Comparison of ENCODE assay signal across 15 mouse cellular contexts in the genomic region with DNA sequence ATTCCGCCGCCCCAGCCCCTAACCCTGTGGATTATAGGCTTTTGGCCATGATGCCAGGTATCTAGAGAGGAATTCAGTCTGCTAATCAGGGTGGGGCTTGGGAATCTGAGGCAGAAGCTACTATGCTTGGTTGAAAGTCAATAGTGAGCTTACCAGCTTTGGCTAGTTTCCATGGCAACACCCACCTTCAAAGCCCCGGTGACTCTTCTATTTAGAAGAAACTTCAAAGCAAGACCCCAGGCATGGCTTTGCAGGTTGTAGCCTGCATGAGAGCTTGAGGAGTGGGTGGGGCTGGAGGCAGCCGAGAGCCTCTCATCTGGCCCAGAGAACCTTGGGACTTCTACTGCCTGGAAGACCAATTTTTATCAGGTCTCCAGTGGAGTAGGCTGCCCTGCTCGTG. TPM values are rescaled to one million over a fixed set of nuclear protein-coding genes. Genes with fewer than 3 reads are reported as not detected.
A peak's percentile ranks its signal among the peaks of the same experiment; 100 is the strongest.
DNase-seq lines count a peak whose midpoint lies in the region; ATAC-seq lines count a peak whose summit lies in the region.
"Had no signal": no experiment of that assay in that cellular context is flagged by ENCODE, and none has a peak within 500 bp of the region (broad histone marks: within the 10 kb centered on the region; RNA-seq: fewer than 3 reads in every experiment).

No protein-coding gene starts in this region.

- no peaks in the 10 kb centered on the region for H3K27me3 ChIP-seq in forebrain, embryonic 13.5 days
- H3K27me3 ChIP-seq in forebrain, embryonic 12.5 days: no peaks in the 10 kb centered on the region
- no peaks in the 10 kb centered on the region for H3K27me3 ChIP-seq in embryonic facial prominence, embryonic 15.5 days
- peaks cover 3% of the 10 kb centered on the region; the same call in 1 of the 2 replicates for H3K27me3 ChIP-seq in midbrain, embryonic 12.5 days

- H3K27ac ChIP-seq in forebrain, embryonic 13.5 days: no peak overlapping the region
- H3K27ac ChIP-seq in forebrain, embryonic 12.5 days: no peak overlapping the region
- peak overlapping the region; percentile 72 for H3K27ac ChIP-seq in embryonic facial prominence, embryonic 15.5 days (replicated peaks)
- 0 out of 2 replicates have a peak overlapping the region, but pooled peaks have one; percentile 11 for H3K27ac ChIP-seq in midbrain, embryonic 12.5 days (replicated peaks)
- H3K27ac ChIP-seq: left cerebral cortex, adult 2 months had no signal

- no peaks in the 10 kb centered on the region for H3K9me3 ChIP-seq in forebrain, embryonic 13.5 days (replicated peaks)
- no peaks in the 10 kb centered on the region for H3K9me3 ChIP-seq in forebrain, embryonic 12.5 days
- H3K9me3 ChIP-seq in embryonic facial prominence, embryonic 15.5 days (replicated peaks): no peaks in the 10 kb centered on the region
- H3K9me3 ChIP-seq in midbrain, embryonic 12.5 days: no peaks in the 10 kb centered on the region

- DNase-seq in R1 (ENCODE audit: low read depth, low spot score): peak; percentile 93
- DNase-seq in c-Kit-positive CD71-positive TER-119-positive erythroid progenitor cells, embryonic 14.5 days (ENCODE audit: low spot score): no peak
- no peak for DNase-seq in gastrocnemius, postnatal 4 days (ENCODE audit: low spot score in 2 of 2)
- DNase-seq in urinary bladder, postnatal 4 days (ENCODE audit: low spot score in 2 of 2): no peak
- DNase-seq: gastrocnemius, postnatal 14 days; kidney, adult 8-10 months; liver, postnatal 0 days had no signal

- no peak overlapping the region for H3K4me2 ChIP-seq in forebrain, embryonic 13.5 days
- no peak overlapping the region for H3K4me2 ChIP-seq in forebrain, embryonic 12.5 days
- no peak overlapping the region for H3K4me2 ChIP-seq in embryonic facial prominence, embryonic 15.5 days (replicated peaks)
- H3K4me2 ChIP-seq in midbrain, embryonic 12.5 days (replicated peaks): no peak overlapping the region

- H3K36me3 ChIP-seq in forebrain, embryonic 13.5 days (ENCODE audit: poor library complexity, severe bottlenecking): no peaks in the 10 kb centered on the region
- H3K36me3 ChIP-seq in forebrain, embryonic 12.5 days (replicated peaks): no peaks in the 10 kb centered on the region
- H3K36me3 ChIP-seq in embryonic facial prominence, embryonic 15.5 days: no peaks in the 10 kb centered on the region
- no peaks in the 10 kb centered on the region for H3K36me3 ChIP-seq in midbrain, embryonic 12.5 days

- ATAC-seq in forebrain, embryonic 13.5 days: peak; percentile 9; the same call in 1 of the 2 replicates
- ATAC-seq in forebrain, embryonic 12.5 days (ENCODE audit: low FRiP score): no peak
- ATAC-seq in embryonic facial prominence, embryonic 15.5 days (ENCODE audit: insufficient number of reproducible peaks, low FRiP score, low TSS enrichment, low read depth): peak; percentile 27; the same call in 1 of the 2 replicates
- peak; percentile 48; the same call in 1 of the 2 replicates for ATAC-seq in midbrain, embryonic 12.5 days (ENCODE audit: low FRiP score, low read depth)
- ATAC-seq: liver, postnatal 0 days had no signal

- no peak overlapping the region for H3K9ac ChIP-seq in forebrain, embryonic 13.5 days
- no peak overlapping the region for H3K9ac ChIP-seq in forebrain, embryonic 12.5 days
- no peak overlapping the region for H3K9ac ChIP-seq in embryonic facial prominence, embryonic 15.5 days
- no peak overlapping the region for H3K9ac ChIP-seq in midbrain, embryonic 12.5 days (replicated peaks)
- H3K9ac ChIP-seq: liver, postnatal 0 days had no signal

- peaks cover 26% of the 10 kb centered on the region for H3K4me1 ChIP-seq in forebrain, embryonic 13.5 days
- H3K4me1 ChIP-seq in forebrain, embryonic 12.5 days: peaks cover 29% of the 10 kb centered on the region
- peaks cover 34% of the 10 kb centered on the region for H3K4me1 ChIP-seq in embryonic facial prominence, embryonic 15.5 days
- peaks cover 27% of the 10 kb centered on the region for H3K4me1 ChIP-seq in midbrain, embryonic 12.5 days

- no peak overlapping the region for H3K4me3 ChIP-seq in forebrain, embryonic 13.5 days
- H3K4me3 ChIP-seq in forebrain, embryonic 12.5 days (replicated peaks): no peak overlapping the region
- no peak overlapping the region for H3K4me3 ChIP-seq in embryonic facial prominence, embryonic 15.5 days (replicated peaks)
- H3K4me3 ChIP-seq in midbrain, embryonic 12.5 days: no peak overlapping the region
- H3K4me3 ChIP-seq: left cerebral cortex, adult 2 months had no signal

- WGBS in forebrain, embryonic 13.5 days: 34% methylated on average over 5 of the region's 5 CpGs
- 37% methylated on average over 5 of the region's 5 CpGs for WGBS in forebrain, embryonic 12.5 days
- 38% methylated on average over 5 of the region's 5 CpGs for WGBS in embryonic facial prominence, embryonic 15.5 days
- 33% methylated on average over 5 of the region's 5 CpGs for WGBS in midbrain, embryonic 12.5 days

RNA-seq across cellular contexts. Expression of a gene that starts 15.2 kb away (rescaled TPM):
- polyA plus RNA-seq in forebrain, embryonic 13.5 days (2015; fragmentation: Nextera tagmentation; extraction: Ambion mirVana): 0.26 TPM in 1 of 2 replicates, not detected in the other
- not detected in 2 replicates for polyA plus RNA-seq in forebrain, embryonic 12.5 days (2016; fragmentation: Nextera tagmentation; extraction: Ambion mirVana)
- 0.81 and 1.3 TPM in 2 replicates for polyA plus RNA-seq in embryonic facial prominence, embryonic 15.5 days (2015; fragmentation: Nextera tagmentation; extraction: Ambion mirVana)
- polyA plus RNA-seq in midbrain, embryonic 12.5 days (2016; fragmentation: Nextera tagmentation; extraction: Ambion mirVana): 0.27 and 0.32 TPM in 2 replicates
- under 1 TPM; 0.26 to 0.29 TPM for total RNA-seq in gastrocnemius, postnatal 4 days (2021)
- total RNA-seq: gastrocnemius, postnatal 14 days had no signal

RNA-seq across cellular contexts. Expression of a gene that starts 35.1 kb away (rescaled TPM):
- 32.1 and 33.3 TPM in 2 replicates for polyA plus RNA-seq in forebrain, embryonic 13.5 days (2015; fragmentation: Nextera tagmentation; extraction: Ambion mirVana)
- 32.5 and 35.2 TPM in 2 replicates for polyA plus RNA-seq in forebrain, embryonic 12.5 days (2016; fragmentation: Nextera tagmentation; extraction: Ambion mirVana)
- 43.0 and 47.0 TPM in 2 replicates for polyA plus RNA-seq in embryonic facial prominence, embryonic 15.5 days (2015; fragmentation: Nextera tagmentation; extraction: Ambion mirVana)
- 30.5 and 31.9 TPM in 2 replicates for polyA plus RNA-seq in midbrain, embryonic 12.5 days (2016; fragmentation: Nextera tagmentation; extraction: Ambion mirVana)
- total RNA-seq in gastrocnemius, postnatal 4 days (2021): 10 to 100 TPM; 24.8 to 25.0 TPM

RNA-seq across cellular contexts. Expression of a gene that starts 45.8 kb away (rescaled TPM):
- polyA plus RNA-seq in forebrain, embryonic 13.5 days (2015; fragmentation: Nextera tagmentation; extraction: Ambion mirVana): not detected in 2 replicates
- polyA plus RNA-seq in forebrain, embryonic 12.5 days (2016; fragmentation: Nextera tagmentation; extraction: Ambion mirVana): not detected in 2 replicates
- polyA plus RNA-seq in embryonic facial prominence, embryonic 15.5 days (2015; fragmentation: Nextera tagmentation; extraction: Ambion mirVana): not detected in 2 replicates
- not detected in 2 replicates for polyA plus RNA-seq in midbrain, embryonic 12.5 days (2016; fragmentation: Nextera tagmentation; extraction: Ambion mirVana)
- total RNA-seq in gastrocnemius, postnatal 4 days (2021): not detected
- total RNA-seq: gastrocnemius, postnatal 14 days; left cerebral cortex, adult 2 months; monocyte, adult 5-6 weeks had no signal
- polyA plus RNA-seq: C2C12; heart, embryonic 14.5 days had no signal

Comparison
In these comparisons a context has a peak if more than half of its experiments do, and no peak if none do; other contexts are left out.
1. H3K27ac ChIP-seq: peak in embryonic facial prominence, embryonic 15.5 days (single experiment) and midbrain, embryonic 12.5 days (single experiment); none in forebrain, embryonic 13.5 days (single experiment) and forebrain, embryonic 12.5 days (single experiment).